Mouse (Mus musculus): ENCODE results near the gene Ttc39a.

GRCm38 (mm10) chr4:109393229-109393779 lies 13.1 kb upstream of the Ttc39a start:
- TF ChIP-seq ZNF384 (IDR thresholded peaks at IDR 0.05; ENCODE audit: low read depth, low read length) (no peak), CHD2 (IDR thresholded peaks at IDR 0.05; ENCODE audit: low read depth, low read length) (no peak), MAFK (IDR thresholded peaks at IDR 0.05; ENCODE audit: insufficient read depth, low read depth, low read length) (no peak), ZC3H11A (IDR thresholded peaks at IDR 0.05; ENCODE audit: borderline replicate concordance, low read depth, low read length) (no peak), HCFC1 (IDR thresholded peaks at IDR 0.05; ENCODE audit: borderline replicate concordance, insufficient read depth, low read length) (no peak)

All from ES-E14 (cell line).